Mouse (Mus musculus) lung, postnatal 25 days (tissue): ENCODE measurements around the gene Trnau1ap.
"Not testable (repeated sequence)": the region's sequence is repeated elsewhere in the genome, so short reads cannot be mapped to it uniquely, and the experiment has no call there.

Experiments
- DNase-seq: peaks from one replicate; pipeline ENCODE4 v3.0.0; 2022; ENCODE audit warnings: low spot score

Trnau1ap gene

GRCm38 (mm10) chr4:132344403-132345134 lies 15.2 kb upstream of the Trnau1ap start:
- DNase-seq, result no peak

- no peak for DNase-seq
Observed at GRCm38 (mm10) chr4:132341451-132341850, 12.1 kb upstream of the Trnau1ap start.

GRCm38 (mm10) chr4:132338943-132339342 lies 9.6 kb upstream of the Trnau1ap start:
- no peak for DNase-seq

GRCm38 (mm10) chr4:132332880-132333279 lies 3.5 kb upstream of the Trnau1ap start:
- DNase-seq, result no peak

- no peak for DNase-seq
Observed at GRCm38 (mm10) chr4:132331960-132332359, 2.6 kb upstream of the Trnau1ap start.

GRCm38 (mm10) chr4:132329835-132330354 lies 557 bp upstream of the Trnau1ap start:
- no peak for DNase-seq

- no peak for DNase-seq
Observed at GRCm38 (mm10) chr4:132328391-132328982, 851 bp downstream of the Trnau1ap start.

GRCm38 (mm10) chr4:132326481-132326880 lies 2.9 kb downstream of the Trnau1ap start:
- DNase-seq, result no peak

- DNase-seq, result no peak
Observed at GRCm38 (mm10) chr4:132315711-132316110, 13.6 kb downstream of the Trnau1ap start.

GRCm38 (mm10) chr4:132312627-132313026 lies 16.7 kb downstream of the Trnau1ap start:
- DNase-seq, result no peak

- no peak for DNase-seq
Observed at GRCm38 (mm10) chr4:132311801-132312200, 17.5 kb downstream of the Trnau1ap start.

GRCm38 (mm10) chr4:132311209-132311608 lies 18.1 kb downstream of the Trnau1ap start:
- DNase-seq, result no peak

GRCm38 (mm10) chr4:132309849-132310472 lies 19.4 kb downstream of the Trnau1ap start:
- DNase-seq, result peak; percentile 61

GRCm38 (mm10) chr4:132309140-132309848 lies 20.0 kb downstream of the Trnau1ap start:
- DNase-seq, result no peak

GRCm38 (mm10) chr4:132308437-132309139 lies 20.8 kb downstream of the Trnau1ap start:
- peak; percentile 94 for DNase-seq

GRCm38 (mm10) chr4:132306004-132306403 lies 23.3 kb downstream of the Trnau1ap start:
- DNase-seq, result no peak

GRCm38 (mm10) chr4:132305276-132305675 lies 24.1 kb downstream of the Trnau1ap start:
- no peak for DNase-seq

- DNase-seq, result not testable (repeated sequence)
Observed at GRCm38 (mm10) chr4:132303484-132303883, 25.9 kb downstream of the Trnau1ap start.

- DNase-seq, result peak; percentile 19
Observed at GRCm38 (mm10) chr4:132302939-132303479, 26.3 kb downstream of the Trnau1ap start, which contains the start of gene Rab42. TSS of gene Rab42 (minus strand) at chr4:132303385.

GRCm38 (mm10) chr4:132301965-132302938 lies 27.1 kb downstream of the Trnau1ap start:
- DNase-seq, result no peak
